Mouse (Mus musculus): ENCODE measurements at regions not wholly inside any gene's neighbourhood (a gene's known extent, or its start where the extent isn't known, plus 50 kb on each side); places are given as distances from the start of the nearest gene placed in this dataset.

DNA sequence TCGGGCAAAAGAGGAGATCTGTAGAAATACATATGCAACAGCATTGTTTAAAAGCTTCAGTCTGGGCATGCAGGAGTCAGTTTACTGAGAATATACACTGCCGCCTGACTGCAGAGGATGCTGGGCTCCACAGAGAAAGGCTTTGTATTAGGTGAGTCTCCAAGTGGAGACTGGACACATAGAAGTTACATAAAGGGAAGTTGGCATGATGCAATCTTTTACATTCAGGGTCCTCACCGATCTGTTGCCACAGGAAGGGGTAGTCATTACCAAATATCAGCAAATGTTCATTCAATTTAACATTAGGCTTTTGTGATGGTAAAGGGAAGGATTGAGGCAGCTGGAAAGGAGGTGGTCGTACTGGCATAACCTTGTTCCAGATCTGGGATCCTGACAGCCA is 89.7 kb upstream of the Arntl start:
- no peaks in the 10 kb centered on the region for H3K4me1 ChIP-seq (ENCODE audit: control insufficient read depth, insufficient read depth, low read length)
- no peak overlapping the region for H3K9ac ChIP-seq (ENCODE audit: low read depth, low read length)
- H3K27ac ChIP-seq (ENCODE audit: low read length), result no peak overlapping the region
- WGBS, result 79% methylated on average over 4 of the region's 4 CpGs
- no peaks in the 10 kb centered on the region for H3K36me3 ChIP-seq (ENCODE audit: control insufficient read depth, insufficient read depth, low read length)
- ATAC-seq, result no peak
- no peaks in the 10 kb centered on the region; the same call in 1 of the 2 replicates for H3K9me3 ChIP-seq (replicated peaks; ENCODE audit: control insufficient read depth, low read length, poor library complexity, severe bottlenecking)
- H3K27me3 ChIP-seq (ENCODE audit: control insufficient read depth, insufficient read depth, low read depth, low read length), result no peaks in the 10 kb centered on the region
- H3K4me2 ChIP-seq (ENCODE audit: low read length), result no peak overlapping the region
- no peak overlapping the region for H3K4me3 ChIP-seq (ENCODE audit: low read depth, low read length)

DNA sequence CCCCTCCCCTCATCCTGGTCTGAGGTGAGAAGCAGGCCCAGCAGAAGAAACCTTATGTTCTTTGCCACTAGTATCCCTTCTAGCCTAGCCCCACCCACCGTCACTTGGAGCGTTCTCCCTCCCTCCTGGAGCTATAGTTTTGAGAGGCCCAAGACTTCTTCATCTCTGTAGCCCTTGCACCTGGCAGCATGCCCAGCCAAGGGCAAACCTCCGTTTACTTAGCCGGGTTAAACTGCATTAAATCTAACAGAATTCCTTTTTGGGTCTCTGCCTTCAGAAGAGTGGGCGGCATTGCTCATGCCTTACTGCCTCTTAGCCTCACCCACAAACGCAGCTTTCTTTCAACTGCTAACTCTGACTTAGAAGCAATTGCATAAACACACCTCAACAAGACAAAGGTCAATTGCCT is 85.3 kb upstream of the Arntl start:
- no peak overlapping the region for H3K9ac ChIP-seq (ENCODE audit: low read depth, low read length)
- no peaks in the 10 kb centered on the region; the same call in 1 of the 2 replicates for H3K9me3 ChIP-seq (replicated peaks; ENCODE audit: control insufficient read depth, low read length, poor library complexity, severe bottlenecking)
- no peak overlapping the region for H3K4me2 ChIP-seq (ENCODE audit: low read length)
- no peak for ATAC-seq
- H3K27me3 ChIP-seq (ENCODE audit: control insufficient read depth, insufficient read depth, low read depth, low read length), result no peaks in the 10 kb centered on the region
- WGBS, result 62% methylated on average over 6 of the region's 6 CpGs
- H3K4me1 ChIP-seq (ENCODE audit: control insufficient read depth, insufficient read depth, low read length), result no peaks in the 10 kb centered on the region
- no peak overlapping the region for H3K4me3 ChIP-seq (ENCODE audit: low read depth, low read length)
- H3K27ac ChIP-seq (ENCODE audit: low read length), result no peak overlapping the region
- H3K36me3 ChIP-seq (ENCODE audit: control insufficient read depth, insufficient read depth, low read length), result no peaks in the 10 kb centered on the region

DNA sequence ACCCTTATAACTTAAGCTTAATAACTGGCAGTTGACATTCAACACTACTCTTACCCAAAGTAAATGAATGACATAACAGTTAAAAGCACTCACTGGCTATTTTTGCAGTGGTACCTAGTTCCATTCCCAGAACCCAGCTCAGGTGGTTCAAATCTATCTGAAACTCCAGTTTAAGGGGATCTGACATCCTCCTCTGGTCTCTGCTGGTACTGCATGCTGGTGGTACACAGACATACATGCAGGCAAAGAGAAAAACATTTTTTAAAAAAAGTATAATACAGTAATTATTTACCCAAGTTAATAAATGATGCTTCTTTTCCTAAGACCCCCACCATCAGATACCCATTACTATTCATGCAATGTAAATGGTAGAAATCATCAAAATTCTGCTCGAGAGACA is 81.3 kb upstream of the Arntl start:
- no peak for ATAC-seq
- Histone ChIP-seq H3K36me3 (ENCODE audit: control insufficient read depth, insufficient read depth, low read length) (no peaks in the 10 kb centered on the region), H3K9ac (ENCODE audit: low read depth, low read length) (no peak overlapping the region), H3K4me1 (ENCODE audit: control insufficient read depth, insufficient read depth, low read length) (peaks cover 5% of the 10 kb centered on the region; the same call in 1 of the 2 replicates), H3K27me3 (ENCODE audit: control insufficient read depth, insufficient read depth, low read depth, low read length) (no peaks in the 10 kb centered on the region), H3K9me3 (replicated peaks; ENCODE audit: control insufficient read depth, low read length, poor library complexity, severe bottlenecking) (no peaks in the 10 kb centered on the region), H3K4me3 (ENCODE audit: low read depth, low read length) (no peak overlapping the region), H3K4me2 (ENCODE audit: low read length) (no peak overlapping the region), H3K27ac (ENCODE audit: low read length) (no peak overlapping the region)
- 68% methylated on average over 1 of the region's 1 CpGs for WGBS

DNA sequence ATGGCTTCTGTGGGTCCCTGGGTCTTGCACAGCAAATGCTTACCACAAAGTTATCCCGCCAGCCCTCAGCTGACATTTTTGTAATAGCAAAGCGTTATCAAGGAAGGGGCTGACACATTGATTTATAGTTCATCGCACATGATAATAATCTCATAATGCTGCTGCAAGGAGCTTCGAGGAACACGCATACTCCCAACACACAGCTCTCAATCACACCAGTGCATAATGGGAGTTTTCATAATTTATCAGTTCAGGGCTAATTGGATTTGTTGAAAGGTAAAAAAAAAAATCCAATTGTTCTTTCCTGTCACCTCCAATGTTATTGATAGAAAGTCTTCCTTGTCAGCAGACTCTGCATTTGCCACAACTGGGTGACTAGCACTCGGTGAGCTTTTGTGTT is 76.7 kb upstream of the Arntl start:
- 33% methylated on average over 6 of the region's 6 CpGs for WGBS
- Histone ChIP-seq H3K4me3 (ENCODE audit: low read depth, low read length) (no peak overlapping the region), H3K27ac (ENCODE audit: low read length) (no peak overlapping the region), H3K27me3 (ENCODE audit: control insufficient read depth, insufficient read depth, low read depth, low read length) (no peaks in the 10 kb centered on the region), H3K4me1 (ENCODE audit: control insufficient read depth, insufficient read depth, low read length) (peaks cover 6% of the 10 kb centered on the region; the same call in 1 of the 2 replicates), H3K36me3 (ENCODE audit: control insufficient read depth, insufficient read depth, low read length) (no peaks in the 10 kb centered on the region), H3K9me3 (replicated peaks; ENCODE audit: control insufficient read depth, low read length, poor library complexity, severe bottlenecking) (no peaks in the 10 kb centered on the region), H3K4me2 (ENCODE audit: low read length) (no peak overlapping the region), H3K9ac (ENCODE audit: low read depth, low read length) (no peak overlapping the region)
- ATAC-seq, result no peak

DNA sequence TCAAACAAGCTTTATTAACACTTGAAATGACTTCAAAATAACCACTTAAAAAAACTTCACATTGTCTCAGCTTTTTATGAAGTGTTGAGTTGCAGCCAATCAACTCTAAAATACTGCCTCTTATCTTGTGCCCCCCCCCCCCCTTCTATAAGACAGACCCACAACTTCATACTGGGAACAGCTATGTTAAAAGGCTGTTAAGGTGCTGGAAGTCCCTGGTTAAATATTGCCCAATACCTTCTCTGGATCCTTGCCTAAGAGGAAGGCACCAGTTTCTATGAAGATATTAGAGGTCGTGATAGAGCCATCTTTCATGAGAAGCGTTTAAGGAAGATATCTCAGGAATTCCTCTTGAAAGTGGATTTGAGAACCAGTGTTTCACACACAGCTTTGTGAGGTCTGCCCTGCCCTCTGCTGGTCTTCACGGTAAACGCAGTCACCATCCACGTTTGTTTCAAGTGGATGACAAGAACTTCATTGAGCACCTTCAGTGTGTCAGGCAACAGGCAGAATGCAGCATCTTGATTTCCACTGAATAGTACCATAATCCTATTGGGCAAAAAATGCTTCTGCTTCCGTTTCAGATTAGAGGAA is 75.2 kb upstream of the Arntl start:
- no peaks in the 10 kb centered on the region for H3K27me3 ChIP-seq (ENCODE audit: control insufficient read depth, insufficient read depth, low read depth, low read length)
- H3K9me3 ChIP-seq (replicated peaks; ENCODE audit: control insufficient read depth, low read length, poor library complexity, severe bottlenecking), result no peaks in the 10 kb centered on the region
- H3K36me3 ChIP-seq (ENCODE audit: control insufficient read depth, insufficient read depth, low read length), result no peaks in the 10 kb centered on the region
- WGBS, result 2% methylated on average over 6 of the region's 6 CpGs
- H3K4me1 ChIP-seq (ENCODE audit: control insufficient read depth, insufficient read depth, low read length), result peaks cover 6% of the 10 kb centered on the region; the same call in 1 of the 2 replicates
- H3K4me3 ChIP-seq (ENCODE audit: low read depth, low read length), result no peak overlapping the region
- no peak overlapping the region for H3K4me2 ChIP-seq (ENCODE audit: low read length)
- no peak overlapping the region for H3K9ac ChIP-seq (ENCODE audit: low read depth, low read length)
- H3K27ac ChIP-seq (ENCODE audit: low read length), result no peak overlapping the region
- ATAC-seq, result peak; percentile 56; the same call in 1 of the 2 replicates

DNA sequence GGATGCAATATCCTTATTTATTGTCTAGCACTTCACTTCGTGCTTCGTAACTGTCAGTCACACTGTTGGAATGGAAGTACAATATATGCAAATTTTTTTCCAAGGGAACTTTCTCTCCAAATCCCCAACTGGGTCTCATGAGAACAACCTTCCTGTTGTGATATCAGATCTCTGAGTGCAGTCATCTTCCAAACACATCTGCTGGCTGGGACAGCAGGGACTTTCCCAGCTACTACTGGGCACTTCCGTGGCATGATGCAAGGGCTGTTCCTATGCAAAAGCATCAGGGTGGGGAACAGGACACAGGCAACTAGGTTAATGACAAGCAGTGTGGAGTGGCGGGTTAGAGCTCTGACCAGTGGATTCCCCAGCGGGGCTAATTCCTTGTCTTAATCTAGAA is 73.4 kb upstream of the Arntl start:
- Histone ChIP-seq H3K4me1 (ENCODE audit: control insufficient read depth, insufficient read depth, low read length) (peaks cover 6% of the 10 kb centered on the region; the same call in 1 of the 2 replicates), H3K27me3 (ENCODE audit: control insufficient read depth, insufficient read depth, low read depth, low read length) (no peaks in the 10 kb centered on the region)
- no peak for ATAC-seq

DNA sequence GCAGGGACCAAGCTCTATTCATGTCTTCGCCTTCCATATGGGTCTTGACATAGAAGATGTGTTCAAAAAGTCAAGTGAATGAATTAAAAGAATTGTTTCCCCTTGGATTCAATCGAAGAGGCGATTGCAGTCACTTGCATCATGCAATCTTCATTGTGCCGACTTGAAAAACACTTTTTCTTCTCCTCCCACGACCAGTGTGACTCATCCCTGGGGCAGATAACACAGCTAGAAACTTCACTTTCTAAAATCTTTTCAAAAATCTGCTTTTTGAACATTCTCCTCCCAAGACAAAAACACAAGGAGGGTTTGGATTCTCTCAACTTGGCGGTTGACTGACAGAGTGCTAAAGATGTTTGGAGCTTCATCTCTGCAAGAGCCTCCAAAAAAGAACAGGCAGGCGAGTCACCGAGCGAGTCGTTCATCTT is 67.2 kb upstream of the Arntl start:
- no peak overlapping the region for H3K27ac ChIP-seq (ENCODE audit: low read length)
- H3K9ac ChIP-seq (ENCODE audit: low read depth, low read length), result no peak overlapping the region
- no peaks in the 10 kb centered on the region for H3K27me3 ChIP-seq (ENCODE audit: control insufficient read depth, insufficient read depth, low read depth, low read length)
- H3K4me2 ChIP-seq (ENCODE audit: low read length), result no peak overlapping the region
- no peak for ATAC-seq
- no peaks in the 10 kb centered on the region for H3K9me3 ChIP-seq (replicated peaks; ENCODE audit: control insufficient read depth, low read length, poor library complexity, severe bottlenecking)
- H3K4me1 ChIP-seq (ENCODE audit: control insufficient read depth, insufficient read depth, low read length), result peaks cover 11% of the 10 kb centered on the region
- no peak overlapping the region for H3K4me3 ChIP-seq (ENCODE audit: low read depth, low read length)
- WGBS, result 87% methylated on average over 10 of the region's 10 CpGs
- H3K36me3 ChIP-seq (ENCODE audit: control insufficient read depth, insufficient read depth, low read length), result no peaks in the 10 kb centered on the region

More for the DNA sequence above, 73.4 kb upstream of the Arntl start:
- no peaks in the 10 kb centered on the region for H3K9me3 ChIP-seq (replicated peaks; ENCODE audit: control insufficient read depth, low read length, poor library complexity, severe bottlenecking)
- H3K36me3 ChIP-seq (ENCODE audit: control insufficient read depth, insufficient read depth, low read length), result no peaks in the 10 kb centered on the region
- WGBS, result 77% methylated on average over 5 of the region's 5 CpGs
- H3K27ac ChIP-seq (ENCODE audit: low read length), result no peak overlapping the region
- H3K4me3 ChIP-seq (ENCODE audit: low read depth, low read length), result no peak overlapping the region
- H3K4me2 ChIP-seq (ENCODE audit: low read length), result no peak overlapping the region
- H3K9ac ChIP-seq (ENCODE audit: low read depth, low read length), result no peak overlapping the region

DNA sequence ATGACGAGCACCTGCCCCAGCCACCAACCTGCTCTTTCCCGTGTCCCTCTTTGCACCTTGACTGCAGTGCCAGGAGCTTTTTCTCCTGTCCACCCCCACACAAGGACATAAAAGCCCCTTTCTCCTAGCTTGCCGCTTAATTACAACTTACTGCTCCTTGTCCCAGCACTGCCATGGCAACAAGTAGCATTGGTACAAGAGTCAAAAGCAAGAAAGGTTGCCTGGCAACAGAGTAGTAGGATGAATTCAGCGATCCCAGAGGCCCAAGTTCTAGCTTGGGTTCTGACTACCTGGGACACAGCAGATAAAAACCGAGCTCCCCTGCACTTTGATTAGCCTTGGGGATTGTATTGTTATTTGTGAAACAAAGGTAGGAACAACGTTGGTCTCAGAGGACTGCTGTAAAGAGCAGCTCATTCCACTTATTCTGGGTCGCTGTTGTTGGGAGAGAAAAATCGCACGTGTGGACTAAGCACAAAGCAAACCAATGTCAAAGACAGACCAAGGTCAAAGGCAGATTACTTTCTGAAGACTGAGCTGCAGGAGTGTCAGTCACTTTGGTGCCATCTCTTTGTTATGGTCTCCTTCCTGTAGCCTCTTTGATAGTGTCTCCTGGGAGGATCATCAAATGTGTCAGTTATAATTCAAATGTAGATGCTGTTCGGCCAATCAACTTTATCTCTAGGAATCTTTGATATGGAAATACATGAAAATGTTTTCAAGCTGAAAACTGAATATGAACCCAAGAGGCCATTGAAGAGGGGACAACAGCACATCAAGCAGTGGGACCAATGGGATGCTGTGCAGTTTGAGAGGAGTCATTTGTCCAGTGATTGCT is 65.2 kb upstream of the Arntl start:
- Histone ChIP-seq H3K36me3 (ENCODE audit: control insufficient read depth, insufficient read depth, low read length) (no peaks in the 10 kb centered on the region), H3K9ac (ENCODE audit: low read depth, low read length) (no peak overlapping the region), H3K4me1 (ENCODE audit: control insufficient read depth, insufficient read depth, low read length) (peaks cover 11% of the 10 kb centered on the region), H3K27me3 (ENCODE audit: control insufficient read depth, insufficient read depth, low read depth, low read length) (no peaks in the 10 kb centered on the region), H3K27ac (ENCODE audit: low read length) (no peak overlapping the region; the same call in 1 of the 2 replicates), H3K4me2 (ENCODE audit: low read length) (0 out of 2 replicates have a peak overlapping the region, but pooled peaks have one; percentile 6), H3K9me3 (replicated peaks; ENCODE audit: control insufficient read depth, low read length, poor library complexity, severe bottlenecking) (no peaks in the 10 kb centered on the region), H3K4me3 (ENCODE audit: low read depth, low read length) (no peak overlapping the region)
- peak; percentile 59 for ATAC-seq
- 21% methylated on average over 10 of the region's 10 CpGs for WGBS

DNA sequence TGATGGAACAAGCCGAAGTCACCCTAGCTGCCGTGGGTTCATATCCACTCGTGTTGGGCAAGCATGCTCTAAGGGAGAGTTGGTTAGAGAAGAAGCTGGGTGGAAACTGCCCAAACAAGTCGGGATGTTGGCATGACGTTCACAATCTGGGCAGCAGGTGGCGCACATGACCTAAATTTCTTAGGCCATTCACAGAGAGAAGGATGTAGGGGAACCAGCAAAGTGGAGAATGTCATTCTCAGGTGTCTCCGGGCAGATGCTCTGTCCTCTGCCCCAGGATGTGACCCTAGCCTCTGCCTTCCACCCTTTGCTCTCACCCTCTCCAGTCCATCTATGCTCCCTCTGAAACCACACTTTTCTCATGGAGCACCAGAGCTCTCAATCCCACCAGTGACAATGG is 63.7 kb upstream of the Arntl start:
- Histone ChIP-seq H3K4me1 (ENCODE audit: control insufficient read depth, insufficient read depth, low read length) (peaks cover 19% of the 10 kb centered on the region), H3K27me3 (ENCODE audit: control insufficient read depth, insufficient read depth, low read depth, low read length) (no peaks in the 10 kb centered on the region), H3K4me2 (ENCODE audit: low read length) (no peak overlapping the region), H3K36me3 (ENCODE audit: control insufficient read depth, insufficient read depth, low read length) (no peaks in the 10 kb centered on the region), H3K9ac (ENCODE audit: low read depth, low read length) (no peak overlapping the region), H3K4me3 (ENCODE audit: low read depth, low read length) (no peak overlapping the region), H3K9me3 (replicated peaks; ENCODE audit: control insufficient read depth, low read length, poor library complexity, severe bottlenecking) (no peaks in the 10 kb centered on the region), H3K27ac (ENCODE audit: low read length) (no peak overlapping the region)
- peak; percentile 27; the same call in 1 of the 2 replicates for ATAC-seq
- WGBS, result 8% methylated on average over 7 of the region's 7 CpGs

All from midbrain, embryonic 16.5 days (tissue).